Mouse (Mus musculus) erythroblast, embryonic 14.5 days (primary cell): ENCODE data around the gene Vps53.

Source experiments
- GATA1 ChIP-seq: IDR thresholded peaks from 2 replicates; pipeline ENCODE4 v1.6.1; 2012; ENCODE audit warnings: low read length, inconsistent platforms, mixed read lengths
- TAL1 ChIP-seq: IDR thresholded peaks from 3 replicates; pipeline ENCODE4 v1.6.1; 2012; ENCODE audit warnings: low read length, inconsistent platforms, mixed read lengths

GRCm38 (mm10) chr11:76196275-76196976 is 17.0 kb upstream of the Vps53 start:
- TF ChIP-seq TAL1 = no peak
- TF ChIP-seq GATA1 = no peak
